In the genomic region with DNA sequence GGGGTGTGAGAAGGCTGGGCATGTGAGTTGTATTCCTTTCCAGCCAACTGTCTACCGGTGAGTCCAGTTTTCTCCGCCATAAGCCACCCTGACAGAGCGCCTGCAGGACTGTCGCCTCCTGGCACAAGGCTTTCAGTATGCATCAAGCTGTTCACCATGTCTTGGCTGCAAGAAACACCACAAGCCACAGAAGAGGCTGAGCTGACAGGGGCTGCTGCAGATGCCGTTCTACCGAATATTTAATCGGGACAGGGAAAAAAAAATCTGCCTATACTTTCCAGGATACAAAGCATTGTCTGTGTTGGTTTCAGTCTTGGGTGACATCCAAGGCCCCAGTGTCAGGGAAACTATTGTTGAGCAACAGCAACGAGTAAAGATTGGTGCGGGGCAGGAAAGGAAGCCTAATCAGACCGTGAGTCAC, we compare ENCODE assay signal across 11 mouse cellular contexts. TPM values are rescaled to one million over a fixed set of nuclear protein-coding genes. Genes with fewer than 3 reads are reported as not detected.
DNase-seq lines count a peak whose midpoint lies in the region; TF ChIP-seq lines count a peak whose summit lies in the region.
"Had no signal": no experiment of that assay in that cellular context is flagged by ENCODE, and none has a peak within 500 bp of the region (broad histone marks: within the 10 kb centered on the region; RNA-seq: fewer than 3 reads in every experiment).

No protein-coding gene starts in this region.

- no peak for TF ChIP-seq CTCF in left cerebral cortex, adult 2 months (IDR thresholded peaks at IDR 0.05)

- DNase-seq in heart, postnatal 14 days = peak; percentile 22 to 32
- no peak for DNase-seq in heart, adult 9 months (ENCODE audit: low spot score in 2 of 2)
- peak; percentile 82 for DNase-seq in 416B (ENCODE audit: low read depth)
- peak; percentile 50 for DNase-seq in adrenal gland, postnatal 25 days
- DNase-seq in fat pad, adult 2 months (ENCODE audit: extremely low read depth, low read depth, low spot score) = peak; percentile 49
- DNase-seq in urinary bladder, postnatal 36 days (ENCODE audit: low spot score in 2 of 2) = no peak
- no peak for DNase-seq in left cerebral cortex, adult 2 months (ENCODE audit: extremely low spot score in 1 of 2, low spot score in 2 of 2)
- DNase-seq: heart, adult 11 months; thymus, adult 18-20 months had no signal

- H3K27ac ChIP-seq in left cerebral cortex, adult 2 months = no peak overlapping the region
- H3K27ac ChIP-seq: kidney, postnatal 0 days had no signal

- intact Hi-C loops in heart, postnatal 14 days (cut with DNase I) = no loop called here
- intact Hi-C loops in left cerebral cortex, adult 2 months (cut with DNase I) = no loop called here

- H3K4me3 ChIP-seq in left cerebral cortex, adult 2 months = no peak overlapping the region
- H3K4me3 ChIP-seq: megakaryocyte, embryonic 14.5 days had no signal

RNA-seq across cellular contexts. Expression of gene Slc26a9, which starts 8.1 kb away (rescaled TPM):
- not detected for total RNA-seq in heart, postnatal 14 days (2021)
- total RNA-seq in adrenal gland, postnatal 25 days (2021) = 0.18 TPM in 1 of 2 replicates, not detected in the other
- under 1 TPM in 1 of 2 experiments, not detected in 1; 0.09 TPM for total RNA-seq in left cerebral cortex, adult 2 months (2021)

RNA-seq across cellular contexts. Expression of gene Pm20d1, which starts 45.3 kb away (rescaled TPM):
- 1 to 10 TPM; 4.4 TPM for total RNA-seq in heart, postnatal 14 days (2021)
- 14.9 and 15.5 TPM in 2 replicates for total RNA-seq in adrenal gland, postnatal 25 days (2021)
- total RNA-seq in left cerebral cortex, adult 2 months (2021) = 1 to 10 TPM; 1.5 to 2.3 TPM

Comparison
In these comparisons a context has a peak if more than half of its experiments do, and no peak if none do; other contexts are left out.
1. DNase-seq: peak in heart, postnatal 14 days (2 of 2), 416B (single experiment), adrenal gland, postnatal 25 days (single experiment) and fat pad, adult 2 months (single experiment); none in heart, adult 9 months (0 of 2), urinary bladder, postnatal 36 days (0 of 2) and left cerebral cortex, adult 2 months (0 of 2).